Mouse (Mus musculus) hindbrain, embryonic 16.5 days (tissue): ENCODE data around the gene Stum. TPM values are rescaled to one million over a fixed set of nuclear protein-coding genes. Genes with fewer than 3 reads are reported as not detected.
A peak's percentile ranks its signal among the peaks of the same experiment; 100 is the strongest.

Experiments used
- ATAC-seq: fragments of 200-750 bp; cut with Nextera tagmentation; 2 replicates; pipeline ENCODE4 v1.8.0; 2017; ENCODE audit warnings: moderate TSS enrichment, moderate library complexity
- H3K27ac ChIP-seq: fragments of 300-500 bp; sonication (generic); 2 replicates; pipeline ENCODE4 v1.5.1; 2014; ENCODE audit warnings: low read depth, mild to moderate bottlenecking, control low read depth, low read length, moderate library complexity
- H3K27me3 ChIP-seq: fragments of 300-500 bp; sonication (generic); replicated peaks from 2 replicates; pipeline ENCODE4 v1.6.1; 2014; ENCODE audit warnings: low read length; ENCODE audit not compliant: control insufficient read depth, insufficient read depth
- H3K36me3 ChIP-seq: fragments of 300-500 bp; sonication (generic); 2 replicates; pipeline ENCODE4 v1.6.1; 2014; ENCODE audit warnings: mild to moderate bottlenecking, low read length, moderate library complexity, mixed read lengths; ENCODE audit not compliant: control insufficient read depth, insufficient read depth
- H3K4me1 ChIP-seq: fragments of 300-500 bp; sonication (generic); 2 replicates; pipeline ENCODE4 v1.6.1; 2014; ENCODE audit warnings: low read depth, low read length; ENCODE audit not compliant: control insufficient read depth, insufficient read depth
- H3K4me2 ChIP-seq: fragments of 300-500 bp; sonication (generic); 2 replicates; pipeline ENCODE4 v1.6.1; 2014; ENCODE audit warnings: mild to moderate bottlenecking, low read length, control low read depth, moderate library complexity
- H3K4me3 ChIP-seq: fragments of 300-500 bp; sonication (generic); 2 replicates; pipeline ENCODE4 v1.5.1; 2014; ENCODE audit warnings: mild to moderate bottlenecking, low read length, control low read depth, moderate library complexity
- H3K9ac ChIP-seq: fragments of 300-500 bp; sonication (generic); 2 replicates; pipeline ENCODE4 v1.6.1; 2014; ENCODE audit warnings: low read depth, mild to moderate bottlenecking, control low read depth, low read length, moderate library complexity
- H3K9me3 ChIP-seq: fragments of 300-500 bp; sonication (generic); 2 replicates; pipeline ENCODE4 v1.6.1; 2014; ENCODE audit warnings: mild to moderate bottlenecking, low read length, moderate library complexity; ENCODE audit not compliant: control insufficient read depth
- WGBS: fragments of 180-500 bp; shearing (Covaris S2); extraction: QIAGEN DNeasy Blood & Tissue Kit; methylation state at CpG from one replicate; pipeline ENCODE4 v1.1.7; 2014; 5-methylcytosine and 5-hydroxymethylcytosine counted together
- polyA plus RNA-seq: library from polyadenylated mRNA; unstranded; fragments of >200 nt; fragmentation: Nextera tagmentation; extraction: Ambion mirVana; gene quantifications from 2 replicates; pipeline ENCODE4 v1.2.1, GENCODE M21; 2015

The Stum gene
- polyA plus RNA-seq, 1 experiment from 2014 or later: 18.6 TPM

GRCm38 (mm10) chr1:180458274-180458673 is 25.0 kb downstream of the Stum start:
- H3K4me3 ChIP-seq: no peak overlapping the region
- H3K9me3 ChIP-seq: no peaks in the 10 kb centered on the region
- no peaks in the 10 kb centered on the region for H3K36me3 ChIP-seq
- WGBS: 48% methylated on average over 6 of the region's 6 CpGs
- H3K9ac ChIP-seq: no peak overlapping the region
- peaks cover 30% of the 10 kb centered on the region for H3K4me1 ChIP-seq
- ATAC-seq: peak; percentile 41; the same call in 1 of the 2 replicates
- peak overlapping the region; percentile 4; the same call in 1 of the 2 replicates for H3K27ac ChIP-seq
- H3K4me2 ChIP-seq: no peak overlapping the region
- H3K27me3 ChIP-seq: no peaks in the 10 kb centered on the region

DNA sequence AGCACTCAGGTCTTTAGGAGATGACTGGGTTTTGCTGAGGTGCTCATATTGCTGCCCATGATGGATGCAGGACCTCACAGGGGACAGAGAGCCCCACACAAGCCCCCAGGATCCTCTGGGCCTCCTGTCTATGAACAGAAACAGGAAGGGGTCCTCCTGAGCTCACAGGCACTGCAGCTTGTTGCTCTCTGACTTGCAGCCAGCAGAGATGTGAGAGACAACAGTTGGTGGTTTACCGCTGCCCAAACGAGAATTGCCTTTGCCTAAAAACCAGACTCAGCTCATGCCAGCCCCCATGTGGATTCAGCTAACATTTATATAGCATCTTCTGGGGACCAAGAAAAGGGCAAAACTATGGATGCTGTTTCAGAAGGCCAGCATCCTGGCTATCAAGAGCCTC is 33.7 kb downstream of the Stum start:
- H3K4me3 ChIP-seq: no peak overlapping the region
- H3K27ac ChIP-seq: no peak overlapping the region
- no peaks in the 10 kb centered on the region for H3K9me3 ChIP-seq
- H3K4me1 ChIP-seq: no peaks in the 10 kb centered on the region
- 69% methylated on average over 2 of the region's 2 CpGs for WGBS
- H3K9ac ChIP-seq: no peak overlapping the region
- no peaks in the 10 kb centered on the region for H3K27me3 ChIP-seq
- H3K4me2 ChIP-seq: no peak overlapping the region
- H3K36me3 ChIP-seq: no peaks in the 10 kb centered on the region
- ATAC-seq: no peak

GRCm38 (mm10) chr1:180444411-180444810 is 38.9 kb downstream of the Stum start:
- Histone ChIP-seq H3K9me3 (no peaks in the 10 kb centered on the region), H3K36me3 (no peaks in the 10 kb centered on the region), H3K4me3 (no peak overlapping the region), H3K27ac (no peak overlapping the region), H3K4me1 (no peaks in the 10 kb centered on the region), H3K4me2 (no peak overlapping the region), H3K9ac (no peak overlapping the region), H3K27me3 (no peaks in the 10 kb centered on the region)
- 68% methylated on average over 3 of the region's 3 CpGs for WGBS
- ATAC-seq: no peak

DNA sequence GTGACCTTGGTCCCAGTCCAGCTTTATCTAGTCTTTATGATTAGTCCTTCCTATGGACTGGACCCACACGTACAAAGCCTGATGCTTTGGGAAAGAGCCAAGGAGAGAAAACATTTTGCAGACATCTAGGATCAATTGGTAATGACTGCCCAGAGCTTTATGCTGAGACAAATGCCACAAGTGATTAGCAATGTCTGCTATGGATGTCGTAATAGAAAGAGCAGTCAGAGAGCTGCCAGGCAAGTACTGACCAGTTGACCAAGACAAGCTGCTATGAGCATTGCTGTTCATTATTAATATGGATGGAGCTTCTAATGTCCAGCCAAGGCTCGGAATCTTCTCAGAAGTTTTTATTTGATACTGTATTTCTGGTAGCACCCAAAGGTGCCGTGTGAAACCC is 43.8 kb downstream of the Stum start:
- Histone ChIP-seq H3K4me1 (peaks cover 4% of the 10 kb centered on the region), H3K4me2 (no peak overlapping the region), H3K9ac (no peak overlapping the region), H3K27me3 (no peaks in the 10 kb centered on the region), H3K4me3 (no peak overlapping the region), H3K27ac (no peak overlapping the region), H3K36me3 (no peaks in the 10 kb centered on the region), H3K9me3 (no peaks in the 10 kb centered on the region)
- ATAC-seq: no peak
- 80% methylated on average over 4 of the region's 4 CpGs for WGBS

GRCm38 (mm10) chr1:180434925-180435324 is 48.4 kb downstream of the Stum start:
- Histone ChIP-seq H3K9ac (no peak overlapping the region), H3K27ac (no peak overlapping the region), H3K4me3 (no peak overlapping the region), H3K27me3 (no peaks in the 10 kb centered on the region), H3K4me1 (peaks cover 11% of the 10 kb centered on the region), H3K9me3 (no peaks in the 10 kb centered on the region), H3K36me3 (no peaks in the 10 kb centered on the region), H3K4me2 (peak overlapping the region; percentile 18; the same call in 1 of the 2 replicates)
- ATAC-seq: no peak
- 14% methylated on average over 9 of the region's 9 CpGs for WGBS

DNA sequence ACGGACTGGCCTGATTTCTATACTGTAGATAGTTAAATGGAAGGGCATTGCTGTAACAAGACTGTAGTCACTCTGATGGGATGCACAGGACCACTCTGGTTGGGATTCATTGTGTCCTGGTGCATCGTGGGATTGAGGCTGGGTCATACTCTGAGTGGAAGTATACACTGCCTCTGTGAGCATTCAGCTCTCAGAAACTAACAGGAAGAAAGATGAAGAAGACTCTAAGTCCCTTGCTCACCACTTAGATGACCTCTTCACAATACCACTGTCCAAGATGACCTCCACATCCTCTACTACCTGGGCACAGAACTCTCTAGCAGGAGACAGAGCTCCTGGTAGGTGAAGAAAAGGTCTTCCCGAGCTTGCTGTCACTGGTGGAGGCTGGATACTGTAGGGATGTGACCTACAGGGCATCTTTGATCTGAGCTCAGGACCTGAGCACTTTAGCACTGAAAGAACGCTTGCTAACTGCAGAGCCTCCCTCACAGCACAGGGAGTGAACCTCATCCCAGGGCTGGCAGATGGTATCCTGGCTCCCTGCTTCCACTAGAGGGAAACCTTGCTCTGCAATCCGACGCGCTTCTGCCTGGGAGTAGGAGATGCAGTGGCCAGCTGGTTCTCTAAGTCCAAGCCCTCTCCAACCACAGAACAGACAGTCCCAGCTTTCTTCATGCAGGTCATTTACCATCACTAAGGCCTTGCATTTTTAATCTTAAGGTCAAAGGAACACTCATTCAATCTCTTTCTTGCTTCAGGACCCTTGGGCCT is 49.3 kb downstream of the Stum start:
- peak; percentile 92 for ATAC-seq
- Histone ChIP-seq H3K36me3 (no peaks in the 10 kb centered on the region), H3K27ac (no peak overlapping the region), H3K4me1 (peaks cover 11% of the 10 kb centered on the region), H3K4me2 (no peak overlapping the region), H3K27me3 (no peaks in the 10 kb centered on the region), H3K4me3 (no peak overlapping the region), H3K9me3 (no peaks in the 10 kb centered on the region), H3K9ac (no peak overlapping the region)
- 21% methylated on average over 7 of the region's 7 CpGs for WGBS

- Histone ChIP-seq H3K9ac (peak overlapping the region; percentile 35), H3K4me1 (peaks cover 11% of the 10 kb centered on the region), H3K36me3 (no peaks in the 10 kb centered on the region), H3K4me3 (peak overlapping the region; percentile 31), H3K27me3 (no peaks in the 10 kb centered on the region), H3K4me2 (peak overlapping the region; percentile 63), H3K9me3 (no peaks in the 10 kb centered on the region), H3K27ac (no peak overlapping the region)
- 3% methylated on average over 16 of the region's 16 CpGs for WGBS
- ATAC-seq: peak; percentile 26
Observed at GRCm38 (mm10) chr1:180433098-180433538, 50.2 kb downstream of the Stum start.

DNA sequence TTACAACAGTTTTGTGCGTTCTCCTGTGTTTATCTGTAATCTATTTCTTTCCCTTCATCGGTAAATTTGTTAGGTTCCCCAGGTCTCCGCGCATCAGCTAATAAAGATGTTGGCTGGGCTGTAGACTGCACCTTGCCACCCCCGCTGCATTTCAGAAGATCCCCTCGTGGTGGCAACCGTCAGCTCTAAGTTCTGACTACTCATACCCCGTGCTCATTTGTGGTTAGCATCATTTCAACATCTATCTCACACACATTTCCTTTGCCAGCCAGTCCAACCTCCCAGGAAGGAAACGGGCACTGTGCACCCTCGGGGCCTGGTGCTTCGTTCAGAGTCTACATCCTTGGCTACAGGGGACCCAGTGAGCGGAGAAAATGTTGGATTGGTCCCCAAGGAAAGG is 51.5 kb downstream of the Stum start:
- Histone ChIP-seq H3K4me2 (no peak overlapping the region), H3K27ac (no peak overlapping the region), H3K9me3 (no peaks in the 10 kb centered on the region), H3K27me3 (no peaks in the 10 kb centered on the region), H3K4me3 (no peak overlapping the region), H3K36me3 (no peaks in the 10 kb centered on the region), H3K9ac (no peak overlapping the region), H3K4me1 (peaks cover 11% of the 10 kb centered on the region)
- whole genome bisulfite sequencing: 60% methylated on average over 12 of the region's 12 CpGs
- ATAC-seq: no peak

GRCm38 (mm10) chr1:180429819-180430218 is 53.5 kb downstream of the Stum start:
- 88% methylated on average over 5 of the region's 5 CpGs for WGBS
- ATAC-seq: no peak

More at GRCm38 (mm10) chr1:180429819-180430218, 53.5 kb downstream of the Stum start:
- Histone ChIP-seq H3K4me2 (no peak overlapping the region), H3K4me1 (peaks cover 10% of the 10 kb centered on the region), H3K27ac (no peak overlapping the region), H3K9me3 (no peaks in the 10 kb centered on the region), H3K4me3 (no peak overlapping the region), H3K27me3 (no peaks in the 10 kb centered on the region), H3K9ac (no peak overlapping the region), H3K36me3 (no peaks in the 10 kb centered on the region)
